Comparison of ENCODE assay signal across 19 mouse cellular contexts in the genomic region with DNA sequence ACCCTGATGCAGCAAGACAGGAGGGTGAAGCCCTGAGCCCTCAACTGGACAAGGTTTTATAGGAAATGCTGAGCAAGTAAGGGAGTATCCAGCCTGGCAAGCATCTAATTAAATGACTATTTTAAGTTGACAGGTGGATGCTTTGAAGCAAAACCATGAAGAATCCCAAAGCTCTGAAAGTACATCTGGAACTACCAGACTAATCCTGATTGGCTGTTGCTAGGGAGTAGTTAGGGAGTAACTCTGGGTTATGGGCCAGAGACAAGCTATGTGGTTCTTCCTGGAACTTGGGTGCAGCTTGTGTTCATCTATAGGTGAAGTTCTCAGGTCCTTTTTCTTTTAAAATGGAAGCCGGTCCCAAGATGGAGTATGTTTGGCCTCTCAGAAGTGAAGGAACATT.
"Had no signal": no experiment of that assay in that cellular context is flagged by ENCODE, and none has a peak within 500 bp of the region (broad histone marks: within the 10 kb centered on the region; RNA-seq: fewer than 3 reads in every experiment).

No protein-coding gene starts in this region.

- H3K4me2 ChIP-seq: lung, embryonic 14.5 days; midbrain, embryonic 12.5 days; neural tube, embryonic 13.5 days; neural tube, embryonic 15.5 days had no signal

- H3K4me1 ChIP-seq: midbrain, embryonic 10.5 days; midbrain, embryonic 12.5 days; neural tube, embryonic 13.5 days; neural tube, embryonic 15.5 days had no signal

- H3K9ac ChIP-seq: lung, embryonic 14.5 days; midbrain, embryonic 12.5 days; neural tube, embryonic 13.5 days; neural tube, embryonic 15.5 days had no signal

- ATAC-seq: midbrain, embryonic 16.5 days had no signal

- H3K27ac ChIP-seq: midbrain, embryonic 10.5 days; midbrain, embryonic 12.5 days; neural tube, embryonic 13.5 days; neural tube, embryonic 15.5 days had no signal

- H3K36me3 ChIP-seq: midbrain, embryonic 10.5 days; midbrain, embryonic 12.5 days; neural tube, embryonic 13.5 days; neural tube, embryonic 15.5 days had no signal

- H3K27me3 ChIP-seq: midbrain, embryonic 12.5 days; neural tube, embryonic 13.5 days; neural tube, embryonic 15.5 days had no signal

- H3K4me3 ChIP-seq: midbrain, embryonic 10.5 days; midbrain, embryonic 12.5 days; myocyte; neural tube, embryonic 13.5 days; neural tube, embryonic 15.5 days had no signal

- DNase-seq: lung, adult 18-20 months; lung, embryonic 14.5 days; lung, postnatal 10 days; lung, postnatal 4 days; midbrain, embryonic 14.5 days; retina, postnatal 1 day; right cerebral cortex, adult 18-20 months; right cerebral cortex, postnatal 25 days; right cerebral cortex, postnatal 4 days; spleen, adult 18-20 months; thymus, adult 18-20 months; thymus, postnatal 14 days; thymus, postnatal 36 days had no signal

- H3K9me3 ChIP-seq: midbrain, embryonic 10.5 days; midbrain, embryonic 12.5 days; neural tube, embryonic 13.5 days; neural tube, embryonic 15.5 days had no signal
